Mouse (Mus musculus) liver, embryonic 14.5 days (tissue): ENCODE results near the gene Osbp2. TPM values are rescaled to one million over a fixed set of nuclear protein-coding genes. Genes with fewer than 3 reads are reported as not detected.

ENCODE experiments used
- ATAC-seq: fragments of 200-750 bp; cut with Nextera tagmentation; 2 replicates; pipeline ENCODE4 v1.8.0; 2017; ENCODE audit warnings: moderate number of reproducible peaks, mild to moderate bottlenecking, moderate library complexity; ENCODE audit not compliant: insufficient read depth
- DNase-seq, 3 experiments: peaks; one replicate each; pipeline ENCODE4 v3.0.0-alpha.2; 2012 to 2013; ENCODE audit warnings: low read depth in 3 of 3, low spot score in 3 of 3
- H3K27ac ChIP-seq: fragments of 300-500 bp; sonication (generic); 2 replicates; pipeline ENCODE4 v1.5.1; 2014; ENCODE audit warnings: moderate library complexity, mild to moderate bottlenecking, control low read depth, inconsistent platforms
- H3K27me3 ChIP-seq: fragments of 300-500 bp; sonication (generic); 2 replicates; pipeline ENCODE4 v1.6.1; 2014; ENCODE audit warnings: mild to moderate bottlenecking, low read length, moderate library complexity; ENCODE audit not compliant: control insufficient read depth, insufficient read depth
- H3K36me3 ChIP-seq: fragments of 300-500 bp; sonication (generic); replicated peaks from 2 replicates; pipeline ENCODE4 v1.6.1; 2014; ENCODE audit warnings: low read depth; ENCODE audit not compliant: control insufficient read depth, insufficient read depth
- H3K4me1 ChIP-seq, 2 experiments: fragments of 200-500 bp in 1 of 2; fragments of 300-500 bp in 1 of 2; sonication (generic) in 1 of 2; replicated peaks; 2 replicates each; pipeline ENCODE4 v1.6.1; 2012 to 2014; ENCODE audit warnings: antibody characterized with exemption in 1 of 2, inconsistent platforms in 1 of 2, low read length in 1 of 2; ENCODE audit not compliant: control insufficient read depth in 2 of 2, insufficient read depth in 2 of 2
- H3K4me2 ChIP-seq: fragments of 300-500 bp; sonication (generic); 2 replicates; pipeline ENCODE4 v1.6.1; 2014; ENCODE audit warnings: low read depth, mild to moderate bottlenecking, control low read depth, moderate library complexity
- H3K4me3 ChIP-seq, 2 experiments: fragments of 200-500 bp in 1 of 2; fragments of 300-500 bp in 1 of 2; sonication (generic) in 1 of 2; 2 replicates each; pipeline ENCODE4 v1.5.1; 2012 to 2014; ENCODE audit warnings: low read depth in 2 of 2, low read length in 2 of 2, mild to moderate bottlenecking in 2 of 2, control low read depth in 1 of 2, inconsistent platforms in 1 of 2, moderate library complexity in 1 of 2; ENCODE audit not compliant: insufficient read depth in 1 of 2
- H3K9ac ChIP-seq: fragments of 300-500 bp; sonication (generic); replicated peaks from 2 replicates; pipeline ENCODE4 v1.6.1; 2014; ENCODE audit warnings: mild to moderate bottlenecking, control low read depth, moderate library complexity
- H3K9me3 ChIP-seq: fragments of 300-500 bp; sonication (generic); 2 replicates; pipeline ENCODE4 v1.6.1; 2016; ENCODE audit warnings: low read length, mixed read lengths; ENCODE audit not compliant: control insufficient read depth
- CTCF ChIP-seq: IDR thresholded peaks from 2 replicates; pipeline ENCODE4 v1.5.1; 2016; ENCODE audit warnings: antibody characterized with exemption, low read depth, control low read depth
- EP300 ChIP-seq: IDR thresholded peaks from 2 replicates; pipeline ENCODE4 v1.6.1; 2016; ENCODE audit warnings: antibody characterized with exemption, low read depth
- WGBS: fragments of 180-500 bp; shearing (Covaris S2); extraction: QIAGEN DNeasy Blood & Tissue Kit; methylation state at CpG from one replicate; pipeline ENCODE4 v1.1.7; 2014; ENCODE audit not compliant: insufficient replicate concordance; 5-methylcytosine and 5-hydroxymethylcytosine counted together
- polyA plus RNA-seq, 2 experiments: library from polyadenylated mRNA; depleted of rRNA in 1 of 2; stranded (reverse) in 1 of 2; unstranded in 1 of 2; fragments of >200 nt; fragmentation: Nextera tagmentation in 1 of 2; extraction: Ambion mirVana in 1 of 2; gene quantifications; 2 replicates each; pipeline versions ENCODE4 v1.2.1 to v1.2.3; 2012 to 2014

The Osbp2 gene
- polyA plus RNA-seq, 2 experiments = 0.03 to 0.18 TPM

GRCm38 (mm10) chr11:3857902-3858301 is 5.8 kb downstream of the Osbp2 start:
- no peaks in the 10 kb centered on the region for H3K4me1 ChIP-seq
- no peak overlapping the region for H3K4me3 ChIP-seq
- no peak for ATAC-seq
- no peak overlapping the region for H3K27ac ChIP-seq
- no peak overlapping the region for H3K4me2 ChIP-seq
- WGBS = 57% methylated on average over 5 of the region's 5 CpGs
- no peak overlapping the region for H3K9ac ChIP-seq
- DNase-seq = no peak
- H3K27me3 ChIP-seq = no peaks in the 10 kb centered on the region; the same call in 1 of the 2 replicates
- H3K36me3 ChIP-seq = no peaks in the 10 kb centered on the region
- no peak for TF ChIP-seq EP300
- no peaks in the 10 kb centered on the region for H3K9me3 ChIP-seq

- ATAC-seq = no peak
- no peaks in the 10 kb centered on the region for H3K9me3 ChIP-seq
- H3K27ac ChIP-seq = no peak overlapping the region
- 67% methylated on average over 5 of the region's 5 CpGs for WGBS
- TF ChIP-seq CTCF = no peak
- no peak for DNase-seq
- no peak overlapping the region for H3K4me3 ChIP-seq
- H3K27me3 ChIP-seq = no peaks in the 10 kb centered on the region
- H3K9ac ChIP-seq = no peak overlapping the region
- H3K4me2 ChIP-seq = no peak overlapping the region
- H3K36me3 ChIP-seq = no peaks in the 10 kb centered on the region
- no peaks in the 10 kb centered on the region for H3K4me1 ChIP-seq
Observed at GRCm38 (mm10) chr11:3855846-3856245, 7.9 kb downstream of the Osbp2 start.

GRCm38 (mm10) chr11:3854156-3854555 is 9.5 kb downstream of the Osbp2 start:
- Histone ChIP-seq H3K4me3 (no peak overlapping the region), H3K9me3 (no peaks in the 10 kb centered on the region), H3K36me3 (no peaks in the 10 kb centered on the region), H3K9ac (no peak overlapping the region), H3K27ac (no peak overlapping the region), H3K4me2 (no peak overlapping the region), H3K4me1 (no peaks in the 10 kb centered on the region), H3K27me3 (no peaks in the 10 kb centered on the region)
- DNase-seq = no peak
- 60% methylated on average over 3 of the region's 3 CpGs for WGBS
- ATAC-seq = no peak
- TF ChIP-seq CTCF = no peak
- TF ChIP-seq EP300 = no peak

GRCm38 (mm10) chr11:3853481-3854034 is 10.1 kb downstream of the Osbp2 start:
- Histone ChIP-seq H3K4me2 (no peak overlapping the region), H3K9ac (no peak overlapping the region), H3K4me3 (no peak overlapping the region), H3K9me3 (no peaks in the 10 kb centered on the region), H3K27ac (no peak overlapping the region), H3K4me1 (no peaks in the 10 kb centered on the region), H3K36me3 (no peaks in the 10 kb centered on the region), H3K27me3 (no peaks in the 10 kb centered on the region)
- no peak for DNase-seq
- TF ChIP-seq CTCF = no peak
- TF ChIP-seq EP300 = no peak
- ATAC-seq = no peak
- 71% methylated on average over 5 of the region's 5 CpGs for WGBS

GRCm38 (mm10) chr11:3853031-3853430 is 10.7 kb downstream of the Osbp2 start:
- Histone ChIP-seq H3K4me2 (no peak overlapping the region), H3K9me3 (no peaks in the 10 kb centered on the region), H3K27me3 (no peaks in the 10 kb centered on the region), H3K36me3 (no peaks in the 10 kb centered on the region), H3K27ac (no peak overlapping the region), H3K4me3 (no peak overlapping the region), H3K4me1 (no peaks in the 10 kb centered on the region), H3K9ac (no peak overlapping the region)
- no peak for DNase-seq
- no peak for ATAC-seq
- TF ChIP-seq CTCF (no peak), EP300 (no peak)
- 79% methylated on average over 10 of the region's 10 CpGs for WGBS
